Mouse (Mus musculus) MN1 (cell line): ENCODE results near the gene Parg.
A peak's percentile ranks its signal among the peaks of the same experiment; 100 is the strongest.
"Not testable (repeated sequence)": the region's sequence is repeated elsewhere in the genome, so short reads cannot be mapped to it uniquely, and the experiment has no call there.

Experiments used
- DNase-seq: peaks from one replicate; pipeline ENCODE4 v3.0.0-alpha.2; 2016; ENCODE audit warnings: low spot score

Gene Parg

DNA sequence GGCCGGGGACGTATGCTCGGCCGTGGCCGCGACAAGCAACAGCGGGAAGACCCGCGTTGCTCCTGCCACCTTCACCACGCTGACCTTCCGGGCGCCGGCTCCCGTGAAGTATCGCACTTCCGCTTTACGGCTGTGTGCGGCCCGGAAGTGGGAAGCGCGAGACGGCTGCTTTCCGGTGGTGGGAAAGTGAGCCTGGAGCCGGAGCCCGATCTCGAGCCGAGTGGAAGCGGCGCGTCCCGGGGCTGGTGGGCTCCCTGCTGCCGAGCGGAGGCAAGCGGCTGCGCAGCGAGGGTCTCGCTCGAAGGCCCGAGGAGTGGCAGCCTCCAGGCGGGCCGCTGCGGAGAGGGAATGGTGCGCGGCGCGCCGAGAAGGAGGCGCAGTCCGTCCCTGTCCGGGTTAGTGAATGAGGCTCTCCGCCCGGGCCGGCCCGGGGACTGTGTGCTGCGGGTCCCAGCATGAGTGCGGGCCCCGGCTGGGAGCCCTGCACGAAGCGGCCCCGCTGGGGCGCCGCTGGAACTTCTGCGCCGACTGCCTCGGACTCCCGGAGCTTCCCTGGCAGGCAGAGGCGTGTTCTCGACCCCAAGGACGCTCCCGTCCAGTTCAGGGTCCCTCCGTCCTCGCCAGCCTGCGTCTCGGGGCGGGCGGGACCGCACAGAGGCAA is at the start of gene Parg, which contains the start of gene Timm23:
TSS of gene Parg (plus strand) at position 159 of the 661 bp plus-strand sequence.
TSS of gene Timm23 (minus strand) at position 108 of the 661 bp plus-strand sequence.
- peak; percentile 89 for DNase-seq

DNA sequence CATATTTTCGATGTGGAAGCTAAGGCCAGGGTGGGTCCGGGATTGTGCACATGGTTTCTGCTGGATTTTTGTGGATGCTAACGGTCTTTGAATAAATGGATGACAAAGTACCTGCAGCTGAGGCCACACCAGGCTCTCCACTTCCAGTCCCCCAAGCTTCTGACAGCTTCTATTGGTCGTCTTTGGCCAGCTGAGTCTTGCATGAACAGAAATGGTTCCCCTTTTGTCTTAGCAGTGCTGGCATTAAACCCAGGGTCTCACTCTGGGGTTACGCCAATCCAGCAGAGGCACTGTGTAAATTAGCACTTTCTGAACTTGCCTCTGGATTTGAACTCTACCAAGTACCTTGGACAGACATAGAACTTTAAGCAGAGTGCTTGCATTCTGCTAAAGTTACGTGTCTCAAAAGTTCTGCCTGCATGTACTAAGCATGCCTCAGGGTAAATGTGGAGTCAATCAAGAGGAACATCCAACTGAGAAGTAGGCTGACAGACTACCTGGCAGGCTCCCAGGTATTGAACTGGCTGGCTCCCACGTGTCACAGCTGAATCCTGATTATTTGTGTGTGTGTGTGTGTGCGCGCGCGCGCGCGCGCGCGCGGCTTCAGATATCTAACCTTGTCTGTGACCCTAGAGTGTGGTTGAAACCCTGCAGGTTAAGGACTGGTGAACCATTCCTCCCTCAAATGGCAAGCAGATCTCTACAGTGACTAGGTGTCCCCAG is 49.3 kb upstream of the Parg start:
- no peak for DNase-seq

DNA sequence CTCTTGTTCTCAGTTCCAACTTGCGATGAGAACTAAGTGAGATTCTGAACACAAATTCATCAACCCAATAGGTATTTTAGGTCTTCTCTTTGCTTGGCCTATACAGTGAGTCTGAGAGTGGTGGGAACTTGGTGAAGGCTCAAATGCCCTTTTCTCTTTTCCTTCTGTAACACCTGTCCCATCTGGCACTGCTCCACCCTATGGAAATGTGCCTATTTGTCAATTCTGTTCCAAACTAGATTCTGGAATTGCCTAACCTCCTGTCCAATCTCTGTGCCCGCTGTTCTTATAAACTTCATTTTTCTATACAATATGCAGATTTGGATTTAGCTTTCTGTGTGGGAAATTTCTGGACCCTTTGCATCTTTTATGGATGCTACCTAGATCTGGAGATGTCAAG is 48.6 kb upstream of the Parg start:
- DNase-seq = no peak

DNA sequence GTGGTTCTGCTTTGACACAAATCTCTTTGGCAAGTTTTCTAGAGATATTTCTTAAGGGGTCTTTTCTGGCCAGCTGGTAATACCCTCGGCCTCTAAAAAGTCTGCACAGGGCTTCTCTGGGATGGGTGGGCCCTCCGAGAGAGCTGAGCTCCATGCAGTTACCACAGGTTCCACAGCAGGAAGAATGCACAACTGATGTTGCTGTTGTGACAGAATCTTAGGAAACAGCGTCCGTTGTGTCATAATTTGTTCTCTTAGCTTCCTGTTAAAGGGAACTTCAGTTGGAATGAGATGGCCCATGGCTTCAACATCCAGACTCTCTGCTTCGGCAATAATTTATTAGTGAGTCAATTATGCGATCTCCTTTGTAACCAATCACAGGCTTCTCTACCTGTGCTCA is 47.0 kb upstream of the Parg start:
- DNase-seq = no peak

DNA sequence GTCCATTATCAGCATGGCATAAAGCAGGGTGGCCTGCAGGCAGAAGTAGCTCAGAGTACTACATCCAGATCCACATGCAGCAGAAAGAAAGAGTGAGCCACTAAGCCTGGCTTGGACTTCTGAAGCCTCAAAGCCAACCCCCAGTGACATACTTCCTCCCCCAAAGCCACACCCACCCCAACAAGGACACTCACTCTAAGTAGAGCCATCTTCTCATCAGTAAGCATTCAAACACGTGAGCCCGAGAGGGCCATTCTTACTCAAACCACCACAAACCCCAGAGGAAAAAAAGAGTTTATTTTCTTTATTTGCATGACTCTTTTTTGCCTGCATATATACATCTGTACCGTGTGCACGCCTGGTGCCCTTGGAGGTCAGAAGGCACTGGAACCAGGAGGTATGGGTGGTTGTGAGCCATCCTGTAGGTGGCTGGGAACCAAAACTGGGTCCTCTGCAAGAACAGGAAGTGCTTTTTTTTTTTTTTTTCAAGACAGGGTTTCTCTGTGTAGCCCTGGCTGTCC is 42.5 kb upstream of the Parg start:
- DNase-seq = peak; percentile 37

DNA sequence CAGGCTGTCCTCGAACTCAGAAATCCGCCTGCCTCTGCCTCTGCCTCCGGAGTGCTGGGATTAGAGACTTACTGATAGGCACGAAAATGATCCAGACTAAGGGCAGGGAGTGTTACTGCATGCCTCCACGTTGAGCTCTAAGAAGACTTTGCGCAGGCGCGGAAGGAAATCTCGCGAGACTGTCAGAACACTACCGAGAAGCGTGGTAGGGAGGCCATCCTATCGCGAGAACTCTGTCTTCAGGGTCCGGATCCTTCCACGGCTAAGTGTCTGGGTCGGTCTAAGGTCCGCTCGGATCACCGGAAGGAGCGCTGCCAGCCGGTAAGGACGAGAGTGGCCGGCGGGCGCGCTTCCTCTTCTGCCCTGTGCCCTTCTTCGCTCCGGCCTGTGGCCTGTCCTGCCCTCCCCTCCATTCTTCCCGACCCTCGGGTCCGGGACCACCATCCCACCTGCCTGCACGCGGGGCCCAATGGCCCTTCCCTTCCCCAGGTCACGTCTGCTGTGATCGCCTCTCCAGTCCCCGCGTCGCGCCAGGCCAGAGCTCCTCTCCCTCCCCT is 42.0 kb upstream of the Parg start, which contains the start of gene Ncoa4:
TSS of gene Ncoa4 (plus strand) at position 176 of the 557 bp plus-strand sequence.
- peak; percentile 99 for DNase-seq

DNA sequence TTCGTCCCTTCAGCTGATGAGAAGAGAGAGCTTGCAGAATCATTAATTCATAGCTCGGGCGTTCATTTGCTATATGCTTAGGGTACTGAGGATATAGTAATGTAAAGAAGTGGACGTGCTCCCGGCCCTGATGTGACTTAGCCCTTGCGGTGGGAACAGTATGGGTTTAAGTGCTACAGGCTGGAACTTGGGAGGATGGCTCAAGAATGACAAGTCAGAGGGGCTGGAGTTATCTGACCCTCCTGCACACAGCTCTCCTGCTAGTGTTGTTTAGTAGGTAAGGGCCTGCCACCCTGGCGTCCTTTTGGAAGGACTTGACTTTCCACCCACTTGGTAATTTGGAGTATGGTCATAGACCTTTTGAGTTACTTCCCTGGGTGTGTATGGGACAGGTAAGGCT is 41.2 kb upstream of the Parg start:
- DNase-seq = no peak

DNA sequence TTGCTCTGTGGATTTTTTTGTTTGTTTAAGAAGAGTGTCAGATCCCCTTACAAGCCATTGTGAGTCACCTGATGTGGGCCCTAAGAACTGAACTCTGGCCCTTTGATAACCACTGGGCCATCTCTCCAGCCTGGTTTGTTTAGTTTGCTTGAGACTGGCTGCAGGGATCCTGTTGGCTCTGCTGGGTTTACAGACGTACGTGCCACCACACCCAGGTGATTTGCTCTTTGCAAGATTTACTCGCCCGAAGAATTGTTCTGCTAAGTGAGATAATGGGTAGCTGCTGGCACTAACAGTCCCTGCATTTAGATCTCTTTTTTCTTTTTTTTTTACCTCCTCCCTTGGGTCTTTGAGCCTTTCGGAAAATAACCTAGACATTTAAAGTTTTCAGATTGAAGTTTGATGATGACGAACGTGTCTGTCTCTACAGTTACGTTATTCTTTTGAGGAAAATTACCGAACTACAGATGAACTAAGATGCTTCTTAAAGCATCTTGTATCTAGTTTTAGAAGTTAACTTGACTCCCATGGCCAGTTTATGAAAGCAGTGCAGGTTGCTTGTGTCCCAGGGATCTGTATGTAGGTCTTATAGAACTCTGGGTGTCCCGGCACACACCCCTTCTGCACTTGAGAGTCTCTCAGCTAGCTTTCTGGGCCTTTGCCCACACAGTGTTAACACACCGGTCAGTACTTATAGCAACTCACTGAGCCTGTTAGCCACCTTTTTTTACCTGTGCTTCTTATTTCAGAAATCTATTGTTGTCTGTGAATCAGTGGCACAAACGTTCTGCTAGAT is 40.5 kb upstream of the Parg start:
- DNase-seq = no peak

DNA sequence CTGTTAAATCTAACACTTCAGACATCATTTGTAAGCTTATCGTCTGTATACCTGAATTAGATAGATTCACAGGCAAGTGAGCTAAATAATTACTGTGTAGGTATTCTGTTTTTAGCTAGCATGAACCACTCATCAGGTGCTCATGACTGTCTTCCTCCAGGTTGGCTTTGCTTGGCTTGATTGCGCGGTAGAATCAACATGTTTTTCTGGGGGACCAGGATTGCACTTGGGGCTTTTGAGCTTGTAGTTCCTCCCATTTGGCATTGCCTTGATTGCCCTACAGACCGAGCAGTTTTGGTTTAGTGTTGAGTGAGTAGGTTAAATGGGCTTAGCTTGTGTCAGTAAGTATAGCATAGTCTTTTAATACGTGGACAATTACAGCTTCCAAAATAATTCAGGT is 39.5 kb upstream of the Parg start:
- no peak for DNase-seq

DNA sequence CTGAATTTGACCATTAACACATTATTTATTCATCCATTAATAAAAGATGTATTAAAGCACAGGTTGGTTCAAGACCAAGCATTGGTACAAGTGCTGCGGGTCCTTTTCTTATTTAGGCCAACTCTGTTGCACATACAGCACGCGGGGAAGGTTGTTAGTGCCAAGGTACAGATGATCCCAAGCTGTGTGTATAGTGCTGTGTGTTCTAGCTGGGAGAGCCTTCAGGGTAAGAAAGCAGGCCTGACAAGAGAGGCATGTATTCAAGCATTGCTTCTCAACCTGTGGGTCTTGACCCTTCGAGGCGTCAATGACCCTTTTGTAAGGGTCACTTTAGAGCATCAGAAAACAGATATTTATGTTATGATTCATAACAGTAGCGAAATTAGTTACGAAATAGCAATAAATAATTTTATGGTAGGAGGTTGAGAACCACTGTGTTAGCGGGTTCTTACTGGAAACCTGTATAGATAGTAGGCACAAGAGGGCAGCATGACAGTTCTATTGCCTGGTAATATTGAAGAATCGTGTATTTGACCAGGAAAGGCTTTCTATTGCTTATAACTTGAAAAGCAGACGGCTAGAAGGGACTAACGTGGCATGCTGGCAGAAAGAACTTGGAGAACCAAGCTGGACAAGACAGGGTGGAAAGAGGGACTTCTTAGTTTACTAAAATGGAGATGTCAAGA is 38.4 kb upstream of the Parg start:
- DNase-seq = no peak

DNA sequence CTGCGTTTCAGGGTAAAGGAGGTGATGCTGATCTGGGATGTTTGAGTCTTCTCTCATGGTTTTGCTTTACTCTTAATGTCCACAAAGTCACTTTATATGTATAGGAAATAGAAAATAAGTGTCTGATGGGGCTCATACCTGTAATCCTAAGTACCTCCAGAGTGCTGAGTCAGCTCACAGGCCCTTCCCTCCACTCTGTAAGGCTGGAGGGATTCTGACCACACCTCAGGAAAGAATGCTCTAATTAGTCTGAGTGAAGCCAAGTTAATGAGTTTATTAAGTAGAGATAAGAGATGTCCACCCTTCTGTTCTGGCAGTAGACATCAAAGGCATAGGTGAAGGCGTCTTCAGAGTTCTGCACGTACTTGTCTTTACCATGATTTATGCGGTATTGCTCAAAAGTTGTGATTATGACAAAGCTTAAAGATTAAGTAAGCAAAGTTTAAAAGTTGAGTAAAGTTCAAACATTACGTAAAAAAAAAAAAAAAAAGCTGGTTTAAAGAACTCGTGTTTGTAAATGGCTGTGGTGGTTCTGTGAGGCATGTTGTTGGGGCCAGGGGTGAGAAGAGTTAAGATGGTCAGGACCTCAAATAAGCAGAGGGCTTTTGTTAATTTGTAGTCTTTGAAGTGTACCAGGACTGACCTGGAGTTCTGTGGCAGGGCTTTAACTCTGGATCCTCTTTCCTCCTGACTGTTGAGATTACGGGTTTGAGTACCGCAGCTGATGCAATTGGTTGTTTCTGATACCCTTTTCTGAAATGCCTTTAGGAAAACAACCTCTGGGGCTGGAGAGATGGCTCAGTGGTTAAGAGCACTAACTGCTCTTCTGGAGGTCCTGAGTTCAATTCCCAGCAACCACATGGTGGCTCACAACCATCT is 37.3 kb upstream of the Parg start:
- no peak for DNase-seq

DNA sequence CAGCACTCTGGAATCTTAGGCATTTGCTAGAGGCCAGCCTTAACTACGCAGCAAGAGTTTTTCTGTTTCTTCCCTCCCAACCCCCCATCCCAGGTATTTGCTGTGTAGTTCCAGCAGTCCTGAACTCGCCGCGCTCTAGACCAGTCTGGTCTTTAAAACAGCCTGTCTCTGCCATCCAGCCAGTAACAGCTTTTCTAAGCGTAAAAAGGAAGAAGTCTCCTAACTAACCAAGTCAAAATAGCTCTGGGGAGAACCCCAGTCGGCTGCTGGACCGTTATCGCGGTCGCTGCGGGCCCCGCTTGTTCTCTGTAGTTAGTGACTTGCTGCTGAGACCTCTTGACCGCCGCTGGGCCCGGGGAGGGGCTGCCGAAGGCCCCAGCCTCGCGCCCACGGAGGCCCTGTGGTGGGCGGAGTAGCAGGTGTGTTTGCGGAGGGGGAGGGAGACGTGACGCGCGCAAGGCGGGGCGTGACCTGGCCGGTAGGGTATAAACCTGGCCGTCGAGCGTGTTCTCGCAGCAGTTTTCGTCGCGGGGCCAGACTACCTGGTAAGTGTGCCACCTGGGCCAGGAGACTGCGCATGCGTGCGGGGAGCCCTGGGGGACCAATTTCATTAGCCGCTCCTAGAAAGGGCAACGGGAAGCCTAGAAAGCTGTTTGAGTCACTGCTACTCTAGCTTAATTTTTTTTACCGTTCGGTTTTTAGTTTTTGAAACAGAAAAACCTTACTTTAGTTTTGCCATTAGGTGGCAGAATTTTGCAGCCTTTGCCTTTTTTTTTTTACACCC is 36.3 kb upstream of the Parg start:
- DNase-seq = peak; percentile 68

DNA sequence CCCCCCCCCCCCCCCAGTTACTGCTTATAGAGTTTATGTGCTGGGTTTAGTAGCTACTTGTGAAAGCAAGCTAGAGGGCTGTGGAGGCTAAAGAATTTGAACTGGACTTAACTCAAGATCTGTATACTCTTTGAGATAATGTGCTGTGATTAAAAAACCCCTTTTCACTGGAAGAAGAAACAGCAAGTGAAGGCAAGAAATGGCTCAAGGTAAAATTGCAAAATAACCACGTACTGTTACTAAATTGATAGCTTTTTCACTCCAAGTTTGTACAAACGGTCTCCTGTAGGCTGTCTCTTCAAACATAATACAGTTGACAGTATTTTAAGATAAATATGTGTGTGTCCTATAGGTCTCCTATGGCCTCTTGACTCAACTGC is 35.7 kb upstream of the Parg start:
- DNase-seq = no peak

DNA sequence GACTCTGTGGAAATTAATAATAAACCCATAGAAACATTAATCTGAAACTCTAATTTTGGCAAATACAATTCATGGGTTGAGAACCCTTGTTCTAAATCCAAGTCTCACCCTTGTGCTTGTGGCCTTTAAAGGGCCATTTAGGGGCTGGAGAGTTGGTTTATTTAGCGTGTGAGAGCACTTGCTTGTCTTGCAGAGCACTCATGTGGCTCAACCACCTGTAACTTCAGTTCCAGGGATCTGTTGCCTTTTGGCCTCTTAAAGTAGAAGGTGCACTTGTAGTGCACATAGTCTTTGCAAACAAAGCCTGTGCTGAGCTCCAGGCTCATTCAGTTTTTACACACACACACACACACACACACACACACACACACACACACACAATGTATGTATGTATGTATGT is 34.9 kb upstream of the Parg start:
- no peak for DNase-seq

DNA sequence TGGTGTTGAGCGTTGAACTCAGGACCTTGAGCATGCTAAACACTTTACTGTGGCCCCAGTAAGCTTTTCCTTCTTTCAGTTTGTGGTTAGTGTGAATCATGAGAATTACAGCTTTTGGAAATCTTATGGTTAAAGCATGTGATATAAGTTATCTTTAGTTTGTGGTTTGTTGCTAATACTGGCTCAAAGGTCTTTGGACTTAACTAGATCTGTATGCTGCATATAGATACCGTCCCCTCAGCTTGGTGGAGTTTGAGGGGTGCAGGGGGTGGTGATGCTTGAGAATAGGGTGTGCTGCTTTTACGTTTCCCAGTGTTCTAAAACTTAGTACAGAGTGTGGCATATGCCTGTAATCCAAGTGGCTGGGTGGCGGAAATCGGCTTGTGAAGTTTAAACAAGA is 34.4 kb upstream of the Parg start:
- DNase-seq = no peak

DNA sequence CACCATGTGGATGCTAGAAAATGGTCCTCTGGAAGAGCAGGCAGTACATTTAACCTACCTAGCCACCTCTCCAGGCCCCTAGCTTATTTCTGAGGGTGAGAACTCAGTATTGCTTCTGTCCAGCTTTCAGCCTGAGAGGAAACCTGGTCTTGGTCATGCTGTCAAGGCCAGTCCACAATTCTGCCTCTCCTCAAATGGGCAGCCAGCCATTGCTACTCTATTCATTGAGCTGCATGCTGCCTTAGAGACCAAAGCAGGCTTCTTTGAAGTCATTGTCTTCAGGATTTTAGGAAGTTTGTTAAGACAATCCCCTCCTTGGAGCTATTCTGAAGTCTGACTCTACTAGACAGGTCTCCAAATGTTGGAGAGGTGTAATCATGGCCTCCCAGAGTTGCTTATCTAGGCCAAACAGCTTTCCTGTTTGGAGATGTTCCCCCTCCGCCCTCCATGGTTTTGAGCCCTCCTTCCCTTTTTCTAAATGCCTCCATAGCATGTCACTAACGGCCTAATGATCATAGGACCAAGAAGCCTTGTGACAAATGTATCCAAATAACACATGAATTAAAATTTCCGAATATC is 33.0 kb upstream of the Parg start:
- no peak for DNase-seq

DNA sequence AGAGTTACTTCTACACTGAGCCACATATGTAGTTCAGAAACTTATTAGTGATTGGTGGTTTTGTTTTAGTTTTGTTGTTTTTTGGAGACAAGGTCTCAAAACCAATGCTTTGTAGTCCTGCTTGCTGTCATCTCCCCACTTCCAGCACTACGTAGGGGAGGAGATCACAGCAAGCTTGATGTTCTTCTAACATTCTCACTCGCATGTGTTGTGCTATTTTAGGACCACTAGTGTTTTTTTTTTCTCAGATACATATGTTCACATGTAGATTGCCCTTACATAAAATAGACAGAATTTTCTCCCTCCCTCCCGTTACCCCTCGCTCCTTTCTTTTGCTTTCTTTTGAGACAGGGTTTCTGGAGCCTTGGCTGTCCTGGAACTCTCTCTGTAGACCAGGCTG is 31.6 kb upstream of the Parg start:
- no peak for DNase-seq

DNA sequence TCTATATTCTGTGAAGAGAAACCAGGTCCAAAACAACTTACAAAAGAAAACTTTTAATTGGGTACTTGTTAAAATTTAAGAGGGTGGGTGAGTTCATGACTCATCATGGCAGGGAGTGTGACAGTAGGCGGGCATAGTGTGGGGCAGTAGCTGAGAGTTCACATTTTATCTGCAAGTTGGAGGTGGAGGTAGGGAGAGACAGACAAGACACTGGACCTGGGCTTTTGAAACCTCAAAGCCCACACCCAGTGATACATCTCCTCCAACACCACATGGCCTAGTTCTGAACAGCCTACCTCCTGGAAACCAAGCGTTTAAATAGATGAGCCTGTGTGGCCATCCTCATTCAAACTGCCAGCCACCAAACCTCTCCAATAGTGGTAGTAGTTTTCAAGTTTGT is 26.4 kb upstream of the Parg start:
- DNase-seq = no peak

DNA sequence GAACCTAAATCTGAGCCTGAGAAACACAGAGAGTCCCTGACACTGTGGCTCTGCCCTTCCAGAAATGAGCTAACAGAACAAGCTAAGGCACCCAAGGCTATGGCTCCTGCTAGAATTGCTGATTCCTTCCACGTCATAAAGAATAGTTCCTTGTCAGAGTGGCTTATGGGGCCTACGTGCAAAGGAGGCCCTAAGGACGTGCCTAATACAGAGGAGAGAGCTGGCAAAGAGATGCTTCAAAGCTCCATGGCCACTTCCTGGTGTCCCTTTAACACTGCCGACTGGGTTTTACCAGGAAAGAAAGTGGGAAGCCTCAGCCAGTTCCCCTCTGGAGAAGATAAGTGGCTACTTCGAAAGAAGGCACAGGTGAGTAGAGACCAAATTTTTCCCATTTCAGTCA is 25.2 kb upstream of the Parg start:
- not testable (repeated sequence) for DNase-seq
